Mouse (Mus musculus): ENCODE measurements around the gene Serpinb12. TPM values are rescaled to one million over a fixed set of nuclear protein-coding genes. Genes with fewer than 3 reads are reported as not detected.

Gene Serpinb12
- polyA plus RNA-seq, 1 experiment from 2014 or later: not detected

Other genes with a start within 250 kb of the Serpinb12 start
- gene Bcl2, start 220.2 kb upstream of the Serpinb12 start, polyA plus RNA-seq (2016; fragmentation: Nextera tagmentation; extraction: Ambion mirVana): 8.2 and 8.3 TPM in 2 replicates
- gene Kdsr, start 174.7 kb upstream of the Serpinb12 start, polyA plus RNA-seq (2016; fragmentation: Nextera tagmentation; extraction: Ambion mirVana): 6.6 and 8.0 TPM in 2 replicates
- gene Vps4b, start 137.7 kb upstream of the Serpinb12 start, polyA plus RNA-seq (2016; fragmentation: Nextera tagmentation; extraction: Ambion mirVana): 58.1 and 64.5 TPM in 2 replicates
- not detected in 2 replicates for gene Serpinb5, start 73.3 kb upstream of the Serpinb12 start, polyA plus RNA-seq (2016; fragmentation: Nextera tagmentation; extraction: Ambion mirVana)
- gene Serpinb13, start 46.5 kb downstream of the Serpinb12 start, polyA plus RNA-seq (2016; fragmentation: Nextera tagmentation; extraction: Ambion mirVana): not detected in 2 replicates
- not detected in 2 replicates for gene Serpinb3a, start 117.9 kb downstream of the Serpinb12 start, polyA plus RNA-seq (2016; fragmentation: Nextera tagmentation; extraction: Ambion mirVana)
- not detected in 2 replicates for gene Serpinb3d, start 149.1 kb downstream of the Serpinb12 start, polyA plus RNA-seq (2016; fragmentation: Nextera tagmentation; extraction: Ambion mirVana)